Mouse (Mus musculus): ENCODE measurements around the gene Cnr2.

DNA sequence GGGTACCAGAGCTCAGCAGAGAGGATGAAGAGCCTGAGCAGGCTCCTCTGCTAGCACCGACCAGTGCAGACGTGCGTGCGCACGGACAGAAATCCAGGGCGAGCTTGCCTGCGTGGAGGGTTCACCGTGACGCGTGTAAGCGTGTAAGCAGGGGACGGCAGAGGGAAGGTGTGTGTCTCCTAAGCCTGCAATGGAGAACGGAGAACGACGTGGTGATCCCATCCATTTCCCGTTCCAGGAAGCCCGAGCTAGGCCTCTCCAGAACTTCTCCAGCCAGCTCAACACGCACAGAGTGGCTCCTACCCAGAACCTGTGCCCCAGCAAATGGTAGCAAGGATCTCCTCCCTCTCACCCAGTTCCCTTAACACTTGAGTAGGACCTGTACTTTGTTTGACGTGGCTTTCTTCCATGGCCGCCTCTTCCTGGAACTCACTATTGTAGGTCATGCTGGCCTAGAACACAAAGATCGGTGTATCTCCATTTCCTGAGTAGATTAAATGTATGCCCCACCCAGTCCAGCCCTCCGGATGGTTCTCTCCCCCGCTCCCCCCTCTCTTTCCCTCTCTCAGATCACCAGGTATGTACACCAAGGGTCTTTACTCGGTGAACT, 6.6 kb upstream of the Cnr2 start:
- no peak for TF ChIP-seq EP300 (IDR thresholded peaks at IDR 0.05; ENCODE audit: low read depth)
- no peak for TF ChIP-seq CTCF (IDR thresholded peaks at IDR 0.05; ENCODE audit: low read depth)

Data from liver, postnatal 0 days (tissue).